Mouse (Mus musculus) adrenal gland, postnatal 14 days (tissue): ENCODE data around the gene Agbl4. TPM values are rescaled to one million over a fixed set of nuclear protein-coding genes. Genes with fewer than 3 reads are reported as not detected.
A peak's percentile ranks its signal among the peaks of the same experiment; 100 is the strongest.

Source experiments
- DNase-seq: peaks from one replicate; pipeline ENCODE4 v3.0.0; 2021; ENCODE audit warnings: mixed read lengths
- total RNA-seq: library from RNA; stranded (reverse); gene quantifications from 2 replicates; pipeline ENCODE4 v1.2.3, GENCODE M21; 2021

The Agbl4 gene
- total RNA-seq, 1 experiment from 2014 or later: 0.59 TPM

- no peak for DNase-seq
Measured at GRCm38 (mm10) chr4:111670566-111671421, 1273.3 kb downstream of the Agbl4 start.

DNA sequence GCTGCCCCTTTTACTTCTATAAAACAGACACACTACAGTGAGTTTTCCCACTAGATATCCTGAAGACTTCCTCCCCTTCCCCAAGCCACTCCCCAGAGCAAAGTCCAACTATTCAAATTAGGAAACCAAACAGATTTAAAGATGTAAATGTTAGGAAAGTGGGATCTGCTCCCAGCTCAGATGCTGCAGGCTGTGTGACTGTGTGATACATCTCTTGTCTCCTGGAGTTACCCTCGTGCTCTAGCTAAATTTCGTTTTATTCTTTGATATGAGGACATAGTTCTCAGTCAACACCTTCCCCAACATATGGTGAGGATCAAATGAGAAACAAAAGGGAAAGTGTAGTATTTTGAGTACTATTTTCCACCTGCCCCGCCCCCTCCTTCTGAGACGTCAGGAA lies 1274.0 kb downstream of the Agbl4 start:
- no peak for DNase-seq

DNA sequence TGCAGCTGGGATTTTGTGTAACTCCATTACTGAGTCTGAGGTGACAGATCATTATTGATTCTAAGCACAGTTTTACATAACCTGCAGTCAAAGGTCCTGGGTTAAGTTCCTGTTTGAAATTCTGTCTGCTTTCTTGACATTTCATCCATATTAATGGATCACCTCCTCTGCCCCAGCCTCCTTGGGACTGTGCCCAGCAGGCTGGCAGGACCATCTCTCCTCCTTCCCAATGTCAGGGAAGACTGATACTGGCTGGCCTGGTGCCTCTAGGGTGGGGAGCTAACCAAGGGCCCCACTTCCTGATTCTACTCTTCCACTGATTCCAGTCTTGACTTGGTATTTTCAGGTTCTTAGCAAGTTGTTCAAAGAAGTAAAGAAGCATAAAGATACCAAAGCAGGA lies 1276.4 kb downstream of the Agbl4 start:
- DNase-seq: no peak

GRCm38 (mm10) chr4:111681926-111682325 lies 1284.5 kb downstream of the Agbl4 start:
- DNase-seq: no peak

GRCm38 (mm10) chr4:111682793-111683192 lies 1285.3 kb downstream of the Agbl4 start:
- DNase-seq: no peak

DNA sequence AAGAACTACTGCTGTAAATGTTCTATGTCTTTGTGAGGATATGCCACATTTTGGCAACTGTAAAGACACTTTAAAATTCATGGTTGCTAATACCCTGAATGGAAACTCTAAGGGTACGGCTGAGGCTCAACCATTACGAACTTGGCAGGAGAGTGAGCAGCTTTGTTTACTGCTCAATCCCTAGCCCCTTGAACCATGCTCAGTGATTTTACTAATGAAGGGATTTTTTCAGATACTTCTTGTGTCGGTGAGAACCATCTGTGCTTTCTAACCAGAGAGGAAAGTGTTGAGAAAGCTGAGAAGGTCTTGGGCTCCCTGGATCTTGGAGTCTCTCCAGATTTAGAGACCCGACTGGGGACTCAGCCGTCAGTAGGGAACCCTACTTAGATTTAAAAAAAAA lies 1286.4 kb downstream of the Agbl4 start:
- DNase-seq: no peak

GRCm38 (mm10) chr4:111685951-111686350 lies 1288.5 kb downstream of the Agbl4 start:
- no peak for DNase-seq

- peak; percentile 66 for DNase-seq
Measured at GRCm38 (mm10) chr4:111686951-111687350, 1289.5 kb downstream of the Agbl4 start.

DNA sequence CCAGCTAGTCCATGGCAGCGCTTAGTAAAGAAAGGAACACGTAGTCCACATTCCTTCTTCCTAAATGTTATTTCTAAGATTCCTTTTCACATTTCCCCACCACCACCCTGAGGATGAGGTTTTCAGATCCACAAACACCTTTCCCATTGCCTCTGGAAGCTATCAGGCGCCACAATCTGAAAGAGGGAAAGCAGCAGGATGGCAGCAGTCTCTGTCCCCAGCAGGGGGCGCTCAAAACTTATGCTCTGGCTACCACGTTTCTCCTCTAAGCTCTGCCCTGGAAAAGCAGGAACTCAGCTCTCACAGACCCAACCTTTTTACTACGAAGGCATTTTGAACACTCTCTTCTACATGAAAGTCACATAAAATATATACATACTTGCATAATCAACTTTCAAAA lies 1290.2 kb downstream of the Agbl4 start:
- peak; percentile 86 for DNase-seq

- DNase-seq: no peak
Measured at GRCm38 (mm10) chr4:111691057-111691543, 1293.6 kb downstream of the Agbl4 start.

- DNase-seq: no peak
Measured at GRCm38 (mm10) chr4:111701381-111701780, 1303.9 kb downstream of the Agbl4 start.

- DNase-seq: no peak
Measured at GRCm38 (mm10) chr4:111704126-111704525, 1306.7 kb downstream of the Agbl4 start.

DNA sequence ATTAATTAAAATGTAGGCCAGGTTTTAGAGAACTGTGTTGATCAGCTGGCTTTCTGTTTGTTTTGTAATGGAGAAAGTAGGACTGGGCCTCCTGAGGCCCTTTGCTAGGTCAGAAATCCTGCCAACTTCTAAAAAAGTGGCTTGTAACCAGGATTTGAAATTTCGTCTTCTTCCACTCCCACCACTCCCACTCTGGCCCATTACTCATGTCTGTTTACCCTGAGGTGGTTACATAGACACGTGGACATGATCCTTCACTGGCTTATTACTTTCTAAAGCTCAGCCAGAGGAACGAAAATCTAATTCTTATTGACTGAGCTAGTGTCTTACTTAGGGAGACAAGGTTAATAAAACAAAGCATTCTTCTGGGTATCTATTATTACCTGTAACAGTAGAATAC lies 1307.5 kb downstream of the Agbl4 start:
- no peak for DNase-seq

Other genes with a start within 250 kb of the Agbl4 start
- gene Elavl4, start 45.8 kb upstream of the Agbl4 start, total RNA-seq: 3.8 and 9.6 TPM in 2 replicates